Mouse (Mus musculus) kidney, embryonic 16.5 days (tissue): ENCODE measurements around the gene Pcsk1. TPM values are rescaled to one million over a fixed set of nuclear protein-coding genes. Genes with fewer than 3 reads are reported as not detected.

Experiments
- ATAC-seq: fragments of 200-750 bp; cut with Nextera tagmentation; 2 replicates; pipeline ENCODE4 v1.8.0; 2017; ENCODE audit warnings: moderate TSS enrichment; ENCODE audit not compliant: low FRiP score, low TSS enrichment
- H3K27ac ChIP-seq: fragments of 300-500 bp; sonication (generic); 2 replicates; pipeline ENCODE4 v1.5.1; 2014; ENCODE audit warnings: low read length
- H3K27me3 ChIP-seq: fragments of 300-500 bp; sonication (generic); 2 replicates; pipeline ENCODE4 v1.6.1; 2014; ENCODE audit warnings: low read length, control low read depth, mixed read lengths; ENCODE audit not compliant: insufficient read depth
- H3K36me3 ChIP-seq: fragments of 300-500 bp; sonication (generic); 2 replicates; pipeline ENCODE4 v1.6.1; 2014; ENCODE audit warnings: low read length, control low read depth, mixed read lengths; ENCODE audit not compliant: insufficient read depth
- H3K4me1 ChIP-seq: fragments of 300-500 bp; sonication (generic); 2 replicates; pipeline ENCODE4 v1.6.1; 2014; ENCODE audit warnings: low read length, control low read depth, mixed read lengths; ENCODE audit not compliant: insufficient read depth
- H3K4me2 ChIP-seq: fragments of 300-500 bp; sonication (generic); replicated peaks from 2 replicates; pipeline ENCODE4 v1.6.1; 2014; ENCODE audit warnings: low read depth, low read length
- H3K4me3 ChIP-seq: fragments of 300-500 bp; sonication (generic); 2 replicates; pipeline ENCODE4 v1.5.1; 2014; ENCODE audit warnings: mild to moderate bottlenecking, low read length
- H3K9ac ChIP-seq: fragments of 300-500 bp; sonication (generic); replicated peaks from 2 replicates; pipeline ENCODE4 v1.6.1; 2014; ENCODE audit warnings: low read length
- H3K9me3 ChIP-seq: fragments of 300-500 bp; sonication (generic); 2 replicates; pipeline ENCODE4 v1.6.1; 2016; ENCODE audit warnings: low read length, control low read depth
- WGBS: fragments of 180-500 bp; shearing (Covaris S2); extraction: QIAGEN DNeasy Blood & Tissue Kit; methylation state at CpG from one replicate; pipeline ENCODE4 v1.1.7; 2014; 5-methylcytosine and 5-hydroxymethylcytosine counted together
- polyA plus RNA-seq: library from polyadenylated mRNA; unstranded; fragments of >200 nt; fragmentation: Nextera tagmentation; extraction: Ambion mirVana; gene quantifications from 2 replicates; pipeline ENCODE4 v1.2.1, GENCODE M21; 2015

The Pcsk1 gene
- polyA plus RNA-seq, 1 experiment from 2014 or later = 0.05 TPM

GRCm38 (mm10) chr13:75135833-75136232 is 46.2 kb downstream of the Pcsk1 start:
- H3K4me1 ChIP-seq = no peaks in the 10 kb centered on the region
- ATAC-seq = no peak
- H3K27me3 ChIP-seq = no peaks in the 10 kb centered on the region
- H3K9me3 ChIP-seq = no peaks in the 10 kb centered on the region
- H3K4me3 ChIP-seq = no peak overlapping the region
- H3K4me2 ChIP-seq = no peak overlapping the region
- H3K27ac ChIP-seq = no peak overlapping the region
- no peaks in the 10 kb centered on the region for H3K36me3 ChIP-seq
- no peak overlapping the region for H3K9ac ChIP-seq

GRCm38 (mm10) chr13:75160661-75161060 is 71.0 kb downstream of the Pcsk1 start:
- no peaks in the 10 kb centered on the region for H3K9me3 ChIP-seq
- no peak overlapping the region for H3K9ac ChIP-seq
- ATAC-seq = no peak
- H3K27ac ChIP-seq = no peak overlapping the region
- H3K4me1 ChIP-seq = no peaks in the 10 kb centered on the region
- no peaks in the 10 kb centered on the region for H3K36me3 ChIP-seq
- no peak overlapping the region for H3K4me2 ChIP-seq
- 41% methylated on average over 1 of the region's 1 CpGs for WGBS
- H3K27me3 ChIP-seq = no peaks in the 10 kb centered on the region
- no peak overlapping the region for H3K4me3 ChIP-seq

GRCm38 (mm10) chr13:75163408-75163807 is 73.8 kb downstream of the Pcsk1 start:
- Histone ChIP-seq H3K27me3 (no peaks in the 10 kb centered on the region), H3K4me3 (no peak overlapping the region), H3K9me3 (no peaks in the 10 kb centered on the region), H3K36me3 (no peaks in the 10 kb centered on the region), H3K4me1 (no peaks in the 10 kb centered on the region), H3K9ac (no peak overlapping the region), H3K4me2 (no peak overlapping the region), H3K27ac (no peak overlapping the region)
- no peak for ATAC-seq
- 46% methylated on average over 1 of the region's 1 CpGs for WGBS
